Mouse (Mus musculus) intestine, embryonic 16.5 days (tissue): ENCODE measurements at regions not wholly inside any gene's neighbourhood (a gene's known extent, or its start where the extent isn't known, plus 50 kb on each side); places are given as distances from the start of the nearest gene placed in this dataset.

Experiments used
- ATAC-seq: fragments of 200-750 bp; cut with Nextera tagmentation; 2 replicates; pipeline ENCODE4 v1.8.0; 2017; ENCODE audit warnings: moderate TSS enrichment, moderate library complexity
- H3K27ac ChIP-seq: fragments of 300-500 bp; sonication (generic); 2 replicates; pipeline ENCODE4 v1.5.1; 2014; ENCODE audit warnings: mild to moderate bottlenecking, low read length
- H3K27me3 ChIP-seq: fragments of 300-500 bp; sonication (generic); replicated peaks from 2 replicates; pipeline ENCODE4 v1.6.1; 2014; ENCODE audit warnings: low read length, control low read depth, mixed read lengths; ENCODE audit not compliant: control insufficient read depth, insufficient read depth
- H3K36me3 ChIP-seq: fragments of 300-500 bp; sonication (generic); 2 replicates; pipeline ENCODE4 v1.6.1; 2014; ENCODE audit warnings: low read length, control low read depth; ENCODE audit not compliant: control insufficient read depth, insufficient read depth
- H3K4me1 ChIP-seq: fragments of 300-500 bp; sonication (generic); 2 replicates; pipeline ENCODE4 v1.6.1; 2014; ENCODE audit warnings: low read length, control low read depth, mixed read lengths; ENCODE audit not compliant: control insufficient read depth, insufficient read depth
- H3K4me2 ChIP-seq: fragments of 300-500 bp; sonication (generic); 2 replicates; pipeline ENCODE4 v1.6.1; 2014; ENCODE audit warnings: low read depth, low read length, control low read depth
- H3K4me3 ChIP-seq: fragments of 300-500 bp; sonication (generic); 2 replicates; pipeline ENCODE4 v1.5.1; 2014; ENCODE audit warnings: mild to moderate bottlenecking, low read length
- H3K9ac ChIP-seq: fragments of 300-500 bp; sonication (generic); 2 replicates; pipeline ENCODE4 v1.6.1; 2014; ENCODE audit warnings: low read depth, low read length
- H3K9me3 ChIP-seq: fragments of 300-500 bp; sonication (generic); 2 replicates; pipeline ENCODE4 v1.6.1; 2016; ENCODE audit warnings: low read length, control low read depth; ENCODE audit not compliant: control insufficient read depth
- WGBS: fragments of 180-500 bp; shearing (Covaris S2); extraction: QIAGEN DNeasy Blood & Tissue Kit; methylation state at CpG from one replicate; pipeline ENCODE4 v1.1.7; 2014; 5-methylcytosine and 5-hydroxymethylcytosine counted together

- 76% methylated on average over 11 of the region's 11 CpGs for WGBS
- Histone ChIP-seq H3K27me3 (no peaks in the 10 kb centered on the region), H3K4me2 (no peak overlapping the region)
Observed at GRCm38 (mm10) chr10:111620927-111621676, 115.0 kb downstream of the Phlda1 start.

GRCm38 (mm10) chr10:111622789-111623188, 116.7 kb downstream of the Phlda1 start:
- Histone ChIP-seq H3K36me3 (no peaks in the 10 kb centered on the region), H3K4me3 (no peak overlapping the region), H3K27ac (no peak overlapping the region), H3K9me3 (no peaks in the 10 kb centered on the region), H3K4me2 (no peak overlapping the region), H3K9ac (no peak overlapping the region), H3K27me3 (no peaks in the 10 kb centered on the region), H3K4me1 (no peaks in the 10 kb centered on the region)
- ATAC-seq: no peak
- WGBS: 47% methylated on average over 4 of the region's 4 CpGs

More at GRCm38 (mm10) chr10:111620927-111621676, 115.0 kb downstream of the Phlda1 start:
- Histone ChIP-seq H3K4me3 (no peak overlapping the region), H3K4me1 (no peaks in the 10 kb centered on the region), H3K9me3 (no peaks in the 10 kb centered on the region), H3K9ac (no peak overlapping the region), H3K36me3 (no peaks in the 10 kb centered on the region), H3K27ac (no peak overlapping the region)
- no peak for ATAC-seq

- Histone ChIP-seq H3K36me3 (no peaks in the 10 kb centered on the region), H3K4me2 (no peak overlapping the region), H3K4me3 (no peak overlapping the region), H3K9me3 (no peaks in the 10 kb centered on the region), H3K27ac (no peak overlapping the region), H3K4me1 (no peaks in the 10 kb centered on the region), H3K27me3 (no peaks in the 10 kb centered on the region), H3K9ac (no peak overlapping the region)
- 47% methylated on average over 2 of the region's 2 CpGs for whole genome bisulfite sequencing
- no peak for ATAC-seq
Observed at GRCm38 (mm10) chr10:111624021-111624420, 117.9 kb downstream of the Phlda1 start.

GRCm38 (mm10) chr10:111624624-111625023, 118.5 kb downstream of the Phlda1 start:
- no peak overlapping the region for H3K9ac ChIP-seq
- H3K4me3 ChIP-seq: no peak overlapping the region
- H3K27ac ChIP-seq: no peak overlapping the region
- H3K27me3 ChIP-seq: no peaks in the 10 kb centered on the region
- H3K4me1 ChIP-seq: no peaks in the 10 kb centered on the region
- 69% methylated on average over 7 of the region's 7 CpGs for WGBS
- no peaks in the 10 kb centered on the region for H3K36me3 ChIP-seq
- no peak overlapping the region for H3K4me2 ChIP-seq
- no peaks in the 10 kb centered on the region for H3K9me3 ChIP-seq
- ATAC-seq: no peak

- no peak overlapping the region for H3K27ac ChIP-seq
- H3K9me3 ChIP-seq: no peaks in the 10 kb centered on the region
- H3K36me3 ChIP-seq: no peaks in the 10 kb centered on the region
- ATAC-seq: no peak
- no peak overlapping the region for H3K4me2 ChIP-seq
- H3K9ac ChIP-seq: no peak overlapping the region
- H3K27me3 ChIP-seq: no peaks in the 10 kb centered on the region
- H3K4me3 ChIP-seq: no peak overlapping the region
- no peaks in the 10 kb centered on the region for H3K4me1 ChIP-seq
- 93% methylated on average over 11 of the region's 11 CpGs for WGBS
Observed at GRCm38 (mm10) chr10:111625573-111625972, 119.5 kb downstream of the Phlda1 start.

GRCm38 (mm10) chr10:111626009-111626408, 119.9 kb downstream of the Phlda1 start:
- H3K4me1 ChIP-seq: no peaks in the 10 kb centered on the region
- H3K36me3 ChIP-seq: no peaks in the 10 kb centered on the region
- H3K27me3 ChIP-seq: no peaks in the 10 kb centered on the region
- no peaks in the 10 kb centered on the region for H3K9me3 ChIP-seq
- H3K27ac ChIP-seq: no peak overlapping the region
- no peak overlapping the region for H3K9ac ChIP-seq
- H3K4me2 ChIP-seq: no peak overlapping the region
- H3K4me3 ChIP-seq: no peak overlapping the region
- no peak for ATAC-seq
- WGBS: 86% methylated on average over 6 of the region's 6 CpGs

GRCm38 (mm10) chr10:111636283-111636682, 130.2 kb downstream of the Phlda1 start:
- no peak for ATAC-seq
- Histone ChIP-seq H3K27me3 (no peaks in the 10 kb centered on the region), H3K4me2 (no peak overlapping the region), H3K4me1 (no peaks in the 10 kb centered on the region), H3K9me3 (no peaks in the 10 kb centered on the region), H3K36me3 (no peaks in the 10 kb centered on the region), H3K9ac (no peak overlapping the region), H3K27ac (no peak overlapping the region), H3K4me3 (no peak overlapping the region)
- 74% methylated on average over 14 of the region's 14 CpGs for WGBS

GRCm38 (mm10) chr10:111637084-111637735, 131.1 kb downstream of the Phlda1 start:
- WGBS: 78% methylated on average over 12 of the region's 12 CpGs
- Histone ChIP-seq H3K9me3 (no peaks in the 10 kb centered on the region), H3K36me3 (no peaks in the 10 kb centered on the region), H3K27me3 (no peaks in the 10 kb centered on the region), H3K9ac (no peak overlapping the region), H3K4me2 (no peak overlapping the region), H3K27ac (no peak overlapping the region), H3K4me3 (no peak overlapping the region), H3K4me1 (no peaks in the 10 kb centered on the region)
- no peak for ATAC-seq

GRCm38 (mm10) chr10:111639866-111640265, 133.8 kb downstream of the Phlda1 start:
- Histone ChIP-seq H3K27ac (no peak overlapping the region), H3K9me3 (no peaks in the 10 kb centered on the region), H3K9ac (no peak overlapping the region), H3K36me3 (no peaks in the 10 kb centered on the region), H3K4me2 (no peak overlapping the region), H3K4me3 (no peak overlapping the region), H3K4me1 (no peaks in the 10 kb centered on the region), H3K27me3 (no peaks in the 10 kb centered on the region)
- whole genome bisulfite sequencing: 47% methylated on average over 7 of the region's 7 CpGs
- ATAC-seq: peak; percentile 80
